Mouse (Mus musculus) erythroblast, embryonic 14.5 days (primary cell): ENCODE results near the gene Nrbf2.

ENCODE experiments used
- GATA1 ChIP-seq: IDR thresholded peaks from 2 replicates; pipeline ENCODE4 v1.6.1; 2012; ENCODE audit warnings: low read length, inconsistent platforms, mixed read lengths
- TAL1 ChIP-seq: IDR thresholded peaks from 3 replicates; pipeline ENCODE4 v1.6.1; 2012; ENCODE audit warnings: low read length, inconsistent platforms, mixed read lengths

DNA sequence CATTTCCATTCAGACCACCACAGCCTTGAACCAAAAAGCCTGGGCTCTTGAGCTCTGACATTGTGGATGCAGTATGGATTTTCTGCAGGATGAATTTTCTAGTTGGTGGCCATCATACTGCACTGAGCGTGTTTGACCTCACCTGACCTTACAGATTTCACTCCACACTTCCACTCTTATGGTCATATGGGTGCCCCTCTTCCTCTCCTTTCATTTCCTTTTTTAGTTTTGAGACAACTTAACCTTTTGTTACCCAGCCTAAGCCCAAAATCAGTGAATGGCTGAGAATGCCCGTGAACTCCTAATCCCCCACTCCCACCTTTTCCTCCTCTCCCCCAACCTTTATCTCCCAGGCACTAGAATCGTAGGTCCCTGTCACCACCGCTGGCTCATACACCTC lies 5.5 kb upstream of the Nrbf2 start:
- no peak for TF ChIP-seq TAL1
- TF ChIP-seq GATA1 = no peak
